Comparison of ENCODE assay signal across 25 mouse cellular contexts in genomic region chr5:105459077-105459476, GRCm38 (mm10). TPM values are rescaled to one million over a fixed set of nuclear protein-coding genes. Genes with fewer than 3 reads are reported as not detected.
A peak's percentile ranks its signal among the peaks of the same experiment; 100 is the strongest.
DNase-seq lines count a peak whose midpoint lies in the region; ATAC-seq and TF ChIP-seq lines count a peak whose summit lies in the region.
"Had no signal": no experiment of that assay in that cellular context is flagged by ENCODE, and none has a peak within 500 bp of the region (broad histone marks: within the 10 kb centered on the region; RNA-seq: fewer than 3 reads in every experiment).

No protein-coding gene starts in this region.

- no peaks in the 10 kb centered on the region for H3K36me3 ChIP-seq in kidney, embryonic 16.5 days (ENCODE audit: insufficient read depth, low read length)
- H3K36me3 ChIP-seq: embryonic facial prominence, embryonic 13.5 days; limb, embryonic 13.5 days; lung, embryonic 15.5 days; midbrain, embryonic 12.5 days; neural tube, embryonic 12.5 days had no signal

- no peak overlapping the region for H3K4me2 ChIP-seq in kidney, embryonic 16.5 days (replicated peaks; ENCODE audit: low read depth, low read length)
- H3K4me2 ChIP-seq: embryonic facial prominence, embryonic 13.5 days; limb, embryonic 13.5 days; liver, embryonic 11.5 days; lung, embryonic 15.5 days; midbrain, embryonic 12.5 days; neural tube, embryonic 12.5 days had no signal

- peaks cover 16% of the 10 kb centered on the region for H3K4me1 ChIP-seq in kidney, embryonic 16.5 days (ENCODE audit: insufficient read depth, low read length)
- H3K4me1 ChIP-seq: lung, embryonic 15.5 days had no signal

- no peaks in the 10 kb centered on the region for H3K9me3 ChIP-seq in kidney, embryonic 16.5 days (ENCODE audit: low read length)
- H3K9me3 ChIP-seq: embryonic facial prominence, embryonic 13.5 days; G1E; limb, embryonic 13.5 days; lung, embryonic 15.5 days; midbrain, embryonic 12.5 days; neural tube, embryonic 12.5 days had no signal

- intact Hi-C loops in left cerebral cortex, adult 2 months (cut with DNase I): no loop called here

- peak; percentile 84 for DNase-seq in heart, adult 11 months
- no peak for DNase-seq in heart, postnatal 4 days
- DNase-seq in kidney, adult 11 months: no peak
- DNase-seq in left cerebral cortex, adult 2 months (ENCODE audit: extremely low spot score in 1 of 2, low spot score in 2 of 2): no peak
- no peak for DNase-seq in left cerebral cortex, adult 11 months (ENCODE audit: low spot score)
- peak; percentile 52 for DNase-seq in brain, adult 2 months (ENCODE audit: low read depth, low spot score)
- DNase-seq: adrenal gland, postnatal 10 days; cerebellum, adult 11-12 months; cerebellum, adult 9-11 months; gastrocnemius, postnatal 10 days; heart, postnatal 14 days; thymus, adult 2 months; thymus, postnatal 36 days had no signal

- no peak overlapping the region for H3K9ac ChIP-seq in kidney, embryonic 16.5 days (replicated peaks; ENCODE audit: low read length)
- H3K9ac ChIP-seq: embryonic facial prominence, embryonic 13.5 days; limb, embryonic 13.5 days; lung, embryonic 15.5 days; midbrain, embryonic 12.5 days; neural tube, embryonic 12.5 days had no signal

- H3K27ac ChIP-seq in kidney, embryonic 16.5 days (ENCODE audit: low read length): peak overlapping the region; percentile 53; the same call in 1 of the 2 replicates
- H3K27ac ChIP-seq in left cerebral cortex, adult 2 months: peak overlapping the region; percentile 54
- H3K27ac ChIP-seq: embryonic facial prominence, embryonic 13.5 days; limb, embryonic 13.5 days; lung, embryonic 15.5 days; midbrain, embryonic 12.5 days; neural tube, embryonic 12.5 days had no signal

- ATAC-seq in kidney, embryonic 16.5 days (ENCODE audit: low FRiP score, low TSS enrichment): peak; percentile 65; the same call in 1 of the 2 replicates
- ATAC-seq: forebrain, embryonic 16.5 days; hindbrain, embryonic 16.5 days had no signal

- 26% methylated on average over 6 of the region's 6 CpGs for WGBS in kidney, embryonic 16.5 days

- TF ChIP-seq CTCF in left cerebral cortex, adult 2 months (IDR thresholded peaks at IDR 0.05): no peak

- no peak overlapping the region for H3K4me3 ChIP-seq in kidney, embryonic 16.5 days (ENCODE audit: low read length)
- H3K4me3 ChIP-seq in left cerebral cortex, adult 2 months: no peak overlapping the region
- H3K4me3 ChIP-seq: embryonic facial prominence, embryonic 13.5 days; erythroblast, embryonic 14.5 days; limb, embryonic 13.5 days; lung, embryonic 15.5 days; midbrain, embryonic 12.5 days; myocyte; neural tube, embryonic 12.5 days had no signal

- H3K27me3 ChIP-seq in kidney, embryonic 16.5 days (ENCODE audit: insufficient read depth, low read length): no peaks in the 10 kb centered on the region
- H3K27me3 ChIP-seq: embryonic facial prominence, embryonic 13.5 days; limb, embryonic 13.5 days; lung, embryonic 15.5 days; midbrain, embryonic 12.5 days; neural tube, embryonic 12.5 days had no signal

RNA-seq across cellular contexts. Expression of gene Lrrc8b, which starts 43.5 kb away (rescaled TPM):
- total RNA-seq in heart, postnatal 4 days (2021): 10 to 100 TPM; 20.6 to 21.3 TPM
- 5.3 and 5.5 TPM in 2 replicates for polyA plus RNA-seq in kidney, embryonic 16.5 days (2015; fragmentation: Nextera tagmentation; extraction: Ambion mirVana)
- 10 to 100 TPM; 90.1 to 90.6 TPM for total RNA-seq in left cerebral cortex, adult 2 months (2021)

Comparison
In these comparisons a context has a peak if more than half of its experiments do, and no peak if none do; other contexts are left out.
1. DNase-seq: peak in heart, adult 11 months (single experiment) and brain, adult 2 months (single experiment); none in heart, postnatal 4 days (single experiment), kidney, adult 11 months (single experiment), left cerebral cortex, adult 2 months (0 of 2) and left cerebral cortex, adult 11 months (single experiment).
2. RNA of gene Lrrc8b, which starts 43.5 kb away (total RNA-seq): 90.1 to 90.6 TPM in left cerebral cortex, adult 2 months; 20.6 to 21.3 TPM in heart, postnatal 4 days; every median in the first group is over 4 times any median in the second.